Mouse (Mus musculus): Measurements from ENCODE around the gene Taar8b.
"Not testable (repeated sequence)": the region's sequence is repeated elsewhere in the genome, so short reads cannot be mapped to it uniquely, and the experiment has no call there.

Taar8b gene

GRCm38 (mm10) chr10:24092194-24092593 lies at the start of gene Taar8b:
Taar8b (minus strand) TSS chr10:24092294.
- no peak for DNase-seq

GRCm38 (mm10) chr10:24138623-24139261 lies 46.6 kb upstream of the Taar8b start:
- DNase-seq, result no peak

- DNase-seq, result no peak
Measured at GRCm38 (mm10) chr10:24134071-24134645, 42.1 kb upstream of the Taar8b start.

DNA sequence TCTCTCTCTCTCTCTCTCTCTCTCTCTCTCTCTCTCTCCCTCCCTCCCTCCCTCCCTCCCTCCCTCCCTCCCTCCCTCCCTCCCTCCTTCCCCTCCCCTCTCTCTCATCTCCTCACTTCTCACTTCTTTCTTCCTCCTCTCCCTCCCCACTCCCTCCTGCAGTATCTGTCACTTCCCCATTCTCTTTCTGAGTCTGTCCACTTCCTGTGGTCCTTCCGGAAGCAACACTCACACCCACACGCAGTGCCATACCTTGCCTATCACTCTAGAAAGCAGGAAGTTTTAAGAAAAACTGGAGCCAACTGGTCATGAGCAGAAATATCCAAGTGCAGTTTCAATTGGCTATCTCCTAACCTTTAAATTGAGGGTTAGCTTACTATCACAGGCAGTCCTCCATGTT lies 41.0 kb upstream of the Taar8b start:
- DNase-seq, result no peak

- no peak for DNase-seq
Measured at GRCm38 (mm10) chr10:24132273-24132672, 40.2 kb upstream of the Taar8b start.

- DNase-seq, result peak; percentile 85
Measured at GRCm38 (mm10) chr10:24131451-24132262, 39.6 kb upstream of the Taar8b start.

GRCm38 (mm10) chr10:24111116-24111778 lies 19.2 kb upstream of the Taar8b start:
- peak; percentile 76 for DNase-seq

DNA sequence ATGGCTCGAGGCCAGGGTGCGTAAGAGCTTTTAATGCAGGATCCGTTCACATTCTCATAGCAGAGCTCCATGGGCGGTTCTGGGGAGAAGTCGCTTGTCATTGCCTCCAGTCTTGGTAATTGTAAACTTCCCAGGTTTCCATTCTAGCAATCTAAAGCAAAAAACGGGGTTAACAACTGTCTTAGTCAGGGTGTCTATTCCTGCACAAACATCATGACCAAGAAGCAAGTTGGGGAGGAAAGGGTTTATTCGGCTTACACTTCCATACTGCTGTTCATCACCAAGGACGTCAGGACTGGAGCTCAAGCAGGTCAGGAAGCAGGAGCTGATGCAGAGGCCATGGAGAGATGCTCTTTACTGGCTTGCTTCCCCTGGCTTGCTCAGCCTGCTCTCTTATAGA lies 17.3 kb upstream of the Taar8b start, which contains the start of gene Taar9:
Gene Taar9 (minus strand): TSS at position 101 of the 400 bp plus-strand sequence.
- DNase-seq, result not testable (repeated sequence)

- DNase-seq, result no peak
Measured at GRCm38 (mm10) chr10:24108236-24108635, 16.1 kb upstream of the Taar8b start.

GRCm38 (mm10) chr10:24107747-24108146 lies 15.7 kb upstream of the Taar8b start:
- DNase-seq, result no peak

GRCm38 (mm10) chr10:24103299-24103698 lies 11.2 kb upstream of the Taar8b start:
- DNase-seq, result not testable (repeated sequence)

- not testable (repeated sequence) for DNase-seq
Measured at GRCm38 (mm10) chr10:24101812-24102211, 9.7 kb upstream of the Taar8b start, which contains the start of gene Taar8c. Taar8c (minus strand) TSS chr10:24101912.

DNA sequence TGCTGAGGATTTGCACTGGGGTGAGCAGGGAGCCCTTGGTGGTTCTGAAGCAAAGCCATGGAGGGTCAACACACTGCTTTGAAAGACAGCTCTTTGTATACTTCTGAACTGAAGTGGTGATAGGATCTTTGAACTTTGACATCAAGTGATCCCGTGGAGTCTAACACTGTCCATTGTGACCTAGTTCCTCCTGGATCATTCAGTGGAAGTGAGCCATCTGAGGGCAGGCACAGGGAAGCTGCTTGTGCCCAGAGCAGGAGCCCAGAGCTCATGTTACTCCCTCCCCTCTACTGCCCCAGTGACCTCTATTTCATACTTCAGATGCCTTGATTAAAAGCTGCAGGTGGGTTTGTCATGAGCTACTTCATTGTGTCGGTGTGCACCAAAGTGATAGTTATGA lies 4.9 kb upstream of the Taar8b start:
- DNase-seq, result not testable (repeated sequence)

DNA sequence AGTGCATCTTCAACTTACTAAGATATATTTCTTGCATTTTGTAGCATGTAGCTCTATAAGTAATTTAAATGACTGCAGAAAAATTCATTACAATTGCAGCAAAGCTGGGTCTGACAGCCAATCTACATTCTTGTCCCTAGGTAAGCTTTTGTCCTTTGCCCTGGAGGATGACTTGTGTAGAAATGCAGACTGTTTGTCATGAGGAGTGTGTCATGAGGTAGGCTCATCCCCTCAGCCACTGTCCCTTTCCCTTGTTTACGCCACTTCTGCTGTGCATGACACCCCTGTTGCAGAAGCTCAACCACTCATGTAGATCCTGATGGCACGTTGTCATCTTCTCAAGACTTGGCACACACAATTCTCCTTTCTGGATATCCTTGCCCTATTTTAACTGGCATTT lies 4.9 kb downstream of the Taar8b start:
- DNase-seq, result no peak

DNA sequence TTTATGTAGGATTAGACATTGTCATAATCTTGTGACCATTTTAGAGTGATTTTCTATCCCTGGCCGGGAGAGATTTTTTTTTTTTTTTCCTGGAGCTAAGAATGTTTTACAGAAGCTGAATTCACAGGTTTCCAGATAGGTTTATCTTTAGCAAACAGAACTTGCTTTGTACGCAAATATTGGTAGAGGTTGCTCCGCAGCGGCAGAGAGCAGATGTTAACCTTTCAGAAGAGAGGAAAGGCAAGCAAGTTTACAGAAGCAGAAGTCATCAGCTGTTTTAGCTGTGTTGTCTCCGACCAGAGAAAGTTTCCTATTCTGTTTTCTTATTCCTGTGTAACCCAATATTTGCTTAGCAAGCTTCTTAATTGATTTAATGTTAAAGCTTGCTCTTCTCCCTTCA lies 5.5 kb downstream of the Taar8b start:
- DNase-seq, result no peak

- no peak for DNase-seq
Measured at GRCm38 (mm10) chr10:24085936-24086335, 6.2 kb downstream of the Taar8b start.

DNA sequence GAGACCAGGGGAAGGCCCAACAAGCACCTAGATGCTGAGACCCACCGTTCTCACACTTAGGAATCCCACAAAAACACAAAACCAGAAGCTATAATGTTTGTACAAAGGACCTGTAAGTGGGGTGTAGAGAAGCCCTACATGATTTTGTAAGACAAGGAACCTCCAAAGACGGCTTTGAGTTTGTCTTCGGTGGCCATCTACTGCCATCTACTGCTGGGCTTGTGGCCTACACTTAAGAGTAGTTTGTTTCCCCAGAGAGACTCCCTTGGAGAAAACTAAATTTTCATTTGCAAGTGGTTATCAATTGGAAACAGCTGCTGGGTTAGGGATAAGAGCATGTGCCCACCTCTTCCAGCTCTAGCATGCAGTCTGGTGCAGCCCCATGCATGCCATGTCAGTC lies 11.9 kb downstream of the Taar8b start:
- peak; percentile 41 for DNase-seq

DNA sequence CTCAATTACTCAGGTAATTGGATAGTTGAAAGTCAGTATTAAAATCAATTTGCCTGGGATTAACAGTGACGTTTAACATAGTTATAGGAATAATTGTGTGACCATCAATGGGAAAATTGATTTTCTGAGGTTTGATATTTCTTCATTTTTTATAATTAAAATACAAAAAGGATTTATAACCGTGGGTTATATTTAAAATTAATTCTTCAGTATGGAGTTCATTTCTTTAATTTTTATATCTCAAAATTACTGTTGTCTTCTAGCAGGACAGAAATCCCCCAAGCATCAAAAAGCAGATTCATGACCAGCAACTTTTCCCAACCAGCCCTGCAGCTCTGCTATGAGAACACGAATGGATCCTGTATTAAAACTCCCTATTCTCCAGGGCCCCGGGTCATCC lies 15.9 kb downstream of the Taar8b start, which contains the start of gene Taar8a:
Gene Taar8a (plus strand): TSS at position 301 of the 400 bp plus-strand sequence.
- DNase-seq, result not testable (repeated sequence)

- DNase-seq, result not testable (repeated sequence)
Measured at GRCm38 (mm10) chr10:24074751-24075150, 17.3 kb downstream of the Taar8b start.

DNA sequence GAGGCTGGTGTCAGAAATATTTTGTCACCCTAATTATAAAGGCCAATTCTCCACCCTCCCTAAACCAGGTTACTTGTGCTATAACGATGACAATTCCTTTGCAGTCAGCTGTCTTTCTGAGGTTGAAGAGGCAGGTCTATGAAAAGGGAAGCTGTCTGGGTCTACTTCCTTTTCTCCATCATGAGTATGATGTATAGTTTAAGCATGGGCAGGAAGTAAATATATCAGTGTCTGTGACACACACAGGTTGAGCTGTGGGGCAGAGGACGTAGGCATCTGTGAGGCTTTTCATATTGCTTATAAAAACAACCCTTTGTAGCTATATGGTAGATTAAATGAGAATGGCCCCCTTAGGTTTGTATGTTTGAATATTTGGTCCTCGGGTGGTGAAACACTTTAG lies 33.1 kb downstream of the Taar8b start:
- no peak for DNase-seq

DNA sequence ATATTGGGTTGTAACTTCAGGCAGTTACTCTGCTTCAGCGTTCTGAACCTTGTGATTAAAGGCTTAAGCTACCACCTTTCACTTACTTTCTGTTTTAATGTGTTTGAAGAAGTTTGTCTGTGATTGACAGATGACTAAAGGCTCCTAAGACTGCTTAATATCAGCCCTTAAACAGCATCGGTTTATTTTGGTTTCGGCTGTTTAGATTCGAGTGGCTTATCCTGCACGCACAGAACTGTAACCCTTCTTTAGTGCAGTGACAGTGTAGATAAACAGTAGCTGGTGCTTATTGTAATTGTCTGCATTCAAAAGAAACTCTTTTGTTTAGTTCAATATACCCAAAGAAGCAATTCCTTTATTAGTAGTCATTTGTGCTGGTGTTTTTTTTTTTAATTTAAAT lies 40.1 kb downstream of the Taar8b start:
- no peak for DNase-seq

- DNase-seq, result no peak
Measured at GRCm38 (mm10) chr10:24049210-24049609, 42.9 kb downstream of the Taar8b start, which contains the start of gene Taar7f. Taar7f (plus strand) TSS chr10:24049510.
